Mouse (Mus musculus): Measurements from ENCODE around the gene Uqcrq. TPM values are rescaled to one million over a fixed set of nuclear protein-coding genes. Genes with fewer than 3 reads are reported as not detected.

Uqcrq gene
- polyA plus RNA-seq, 1 experiment = 700 TPM

GRCm38 (mm10) chr11:53424826-53425225 is 5.8 kb downstream of the Uqcrq start:
- DNase-seq (ENCODE audit: low read depth, low spot score) = no peak
- 79% methylated on average over 2 of the region's 2 CpGs for WGBS

- WGBS = 35% methylated on average over 4 of the region's 4 CpGs
These were observed 7.6 kb downstream of the Uqcrq start, which contains the start of gene Leap2 for GRCm38 (mm10) chr11:53423036-53423435. Leap2 (minus strand) TSS chr11:53423170.

GRCm38 (mm10) chr11:53418048-53418447 is 12.6 kb downstream of the Uqcrq start:
- DNase-seq (ENCODE audit: low read depth, low spot score) = no peak

More at GRCm38 (mm10) chr11:53423036-53423435, 7.6 kb downstream of the Uqcrq start, which contains the start of gene Leap2:
- no peak for DNase-seq (ENCODE audit: low read depth, low spot score)

DNA sequence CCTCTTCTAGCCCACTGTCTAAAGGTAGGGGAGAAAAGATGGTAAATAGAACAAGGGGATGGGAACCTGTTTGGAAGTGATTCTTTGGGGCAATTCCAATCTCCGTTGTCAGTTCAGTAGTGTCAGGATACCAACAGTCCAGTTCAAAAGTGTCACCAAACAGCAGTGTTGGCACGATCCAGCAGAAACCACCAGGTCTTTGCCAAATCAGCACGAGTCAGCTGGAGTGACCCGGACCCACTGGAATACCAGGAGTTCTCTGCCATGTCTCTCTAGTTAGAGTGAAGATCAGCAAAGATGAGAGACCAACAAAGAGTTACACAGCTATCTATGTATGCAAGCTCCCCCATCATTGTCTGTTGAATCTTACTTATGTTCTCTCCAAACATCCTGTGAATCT is 16.8 kb downstream of the Uqcrq start:
- WGBS = 90% methylated on average over 4 of the region's 4 CpGs
- no peak for DNase-seq (ENCODE audit: low read depth, low spot score)

DNA sequence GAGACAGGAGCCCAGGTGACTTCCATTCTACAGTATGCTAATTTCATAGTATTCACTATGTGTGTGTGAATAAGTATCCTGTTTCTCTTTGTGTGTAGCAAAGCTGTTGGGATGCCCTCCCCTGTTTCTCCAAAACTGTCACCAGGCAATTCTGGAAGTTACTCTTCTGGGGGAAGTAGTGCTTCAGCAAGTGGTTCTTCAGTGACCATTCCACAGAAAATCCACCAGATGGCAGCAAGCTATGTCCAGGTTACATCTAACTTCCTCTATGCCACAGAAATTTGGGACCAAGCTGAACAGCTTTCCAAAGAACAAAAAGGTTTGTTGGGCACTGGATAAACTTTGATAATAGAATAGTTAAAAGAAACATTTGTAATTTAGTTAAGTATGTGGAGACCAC is 18.9 kb downstream of the Uqcrq start:
- no peak for DNase-seq (ENCODE audit: low read depth, low spot score)

- DNase-seq (ENCODE audit: low read depth, low spot score) = no peak
- 83% methylated on average over 1 of the region's 1 CpGs for WGBS
These were observed 27.0 kb downstream of the Uqcrq start for GRCm38 (mm10) chr11:53403638-53404037.

DNA sequence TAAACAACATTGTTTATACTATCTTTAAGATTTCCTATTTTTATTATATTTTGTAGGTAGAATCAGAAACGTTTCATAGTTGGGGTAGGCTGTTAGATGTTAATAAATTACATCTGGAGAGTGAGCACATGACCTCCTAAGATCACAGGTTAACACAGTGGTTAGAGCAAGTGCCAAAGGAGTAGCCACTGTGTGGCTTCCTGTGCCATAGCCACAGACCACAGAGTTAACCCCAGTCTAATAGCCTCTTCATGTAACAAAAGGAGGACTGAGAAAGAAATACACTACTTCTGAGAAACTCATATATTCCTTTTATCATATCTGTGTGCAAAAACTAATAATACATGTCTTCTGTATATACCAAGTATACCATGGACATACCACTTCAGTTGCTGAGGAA is 36.8 kb downstream of the Uqcrq start:
- no peak for DNase-seq (ENCODE audit: low read depth, low spot score)
- WGBS = 62% methylated on average over 1 of the region's 1 CpGs

DNA sequence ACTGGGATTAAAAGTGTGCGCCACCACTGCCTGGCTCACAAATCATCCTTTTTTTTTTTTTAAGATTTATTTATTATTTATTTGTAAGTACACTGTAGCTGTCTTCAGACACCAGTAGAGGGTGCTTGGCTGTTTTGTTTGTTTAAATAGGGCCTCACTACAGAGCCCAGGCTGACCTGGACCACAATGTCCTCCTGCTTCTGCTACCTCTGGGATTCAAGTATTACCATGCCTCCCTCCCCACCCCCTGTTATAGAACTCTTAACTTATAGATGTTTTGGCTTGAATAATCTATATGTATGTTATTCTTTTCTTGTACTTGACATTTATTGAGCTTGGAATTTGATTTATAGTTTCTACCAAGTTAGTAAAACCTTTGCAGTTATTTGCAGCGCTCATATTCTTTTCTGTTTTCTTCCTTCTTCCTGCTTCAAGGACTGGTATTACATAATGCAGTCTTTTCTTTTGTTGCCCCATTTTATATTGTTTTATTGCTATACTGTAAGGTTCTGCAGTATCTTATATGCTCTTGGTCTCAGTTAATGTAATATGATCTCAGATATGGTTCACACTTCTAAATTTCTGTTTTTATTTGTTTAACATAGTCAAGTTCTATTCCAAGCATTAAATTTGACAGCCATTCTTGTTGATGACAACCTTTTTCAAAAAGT is 46.7 kb downstream of the Uqcrq start:
- DNase-seq (ENCODE audit: low read depth, low spot score) = peak; percentile 36

GRCm38 (mm10) chr11:53378918-53379317 is 51.7 kb downstream of the Uqcrq start:
- 75% methylated on average over 1 of the region's 1 CpGs for WGBS
- no peak for DNase-seq (ENCODE audit: low read depth, low spot score)

More for the DNA sequence above, 46.7 kb downstream of the Uqcrq start:
- WGBS = 60% methylated on average over 2 of the region's 2 CpGs

Other genes starting within 250 kb of the Uqcrq start
- 16.4 and 23.4 TPM in 2 replicates for gene Hspa4, start 130.4 kb downstream of the Uqcrq start, polyA plus RNA-seq (2012; rRNA removed)
- gene Zcchc10, start 106.2 kb downstream of the Uqcrq start, polyA plus RNA-seq (2012; rRNA removed) = 3.2 and 3.3 TPM in 2 replicates
- gene Aff4, start 80.0 kb downstream of the Uqcrq start, polyA plus RNA-seq (2012; rRNA removed) = 6.9 and 13.6 TPM in 2 replicates
- 5.3 and 43.3 TPM in 2 replicates for gene Leap2, start 7.7 kb downstream of the Uqcrq start, polyA plus RNA-seq (2012; rRNA removed)
- gene Gdf9, start 192 bp upstream of the Uqcrq start, polyA plus RNA-seq (2012; rRNA removed) = 0.92 and 1.1 TPM in 2 replicates
- 0.05 and 0.09 TPM in 2 replicates for gene Gm10447, start 26.3 kb upstream of the Uqcrq start, polyA plus RNA-seq (2012; rRNA removed)
- 2.3 and 3.5 TPM in 2 replicates for gene Shroom1, start 26.4 kb upstream of the Uqcrq start, polyA plus RNA-seq (2012; rRNA removed)
- not detected in 2 replicates for gene Gm9837, start 39.6 kb upstream of the Uqcrq start, polyA plus RNA-seq (2012; rRNA removed)
- not detected in 2 replicates for gene Gm9945, start 49.3 kb upstream of the Uqcrq start, polyA plus RNA-seq (2012; rRNA removed)
- 7.5 and 21.0 TPM in 2 replicates for gene Sowaha, start 49.4 kb upstream of the Uqcrq start, polyA plus RNA-seq (2012; rRNA removed)
- 15.1 and 16.0 TPM in 2 replicates for gene Sept8, start 88.4 kb upstream of the Uqcrq start, polyA plus RNA-seq (2012; rRNA removed)
- 1.8 and 2.3 TPM in 2 replicates for gene Kif3a, start 136.5 kb upstream of the Uqcrq start, polyA plus RNA-seq (2012; rRNA removed)
- not detected in 2 replicates for gene Il4, start 187.8 kb upstream of the Uqcrq start, polyA plus RNA-seq (2012; rRNA removed)
- 0.09 TPM in 1 of 2 replicates, not detected in the other for gene Il13, start 203.9 kb upstream of the Uqcrq start, polyA plus RNA-seq (2012; rRNA removed)